In the genomic region with DNA sequence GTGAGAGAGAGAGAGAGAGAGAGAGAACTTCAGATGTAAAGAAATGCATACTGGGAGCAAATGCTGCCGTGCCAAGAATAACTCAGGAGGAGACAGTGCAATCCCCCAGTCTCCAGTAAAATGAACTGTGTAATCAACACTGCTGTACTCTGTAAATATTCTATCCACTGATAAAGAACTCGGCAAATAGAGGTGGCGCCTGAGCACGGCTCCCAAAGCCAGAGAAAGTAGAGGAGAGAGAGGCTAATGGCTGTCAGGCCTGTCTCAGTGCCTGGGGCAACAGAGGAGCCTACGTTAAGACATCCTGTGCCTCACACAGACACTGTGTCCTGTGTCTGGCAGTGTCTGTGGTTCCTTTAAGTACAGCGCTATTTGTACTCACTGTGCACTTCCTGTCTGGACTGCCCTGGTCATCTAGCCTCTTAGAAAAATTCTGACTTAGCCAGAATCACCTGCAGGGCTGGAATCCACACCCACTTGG, we compare ENCODE assay signal across 7 mouse cellular contexts.
A peak's percentile ranks its signal among the peaks of the same experiment; 100 is the strongest.
DNase-seq lines count a peak whose midpoint lies in the region; ATAC-seq and TF ChIP-seq lines count a peak whose summit lies in the region.

No protein-coding gene starts in this region.

- ATAC-seq in hindbrain, postnatal 0 days, result no peak
- ATAC-seq in lung, embryonic 14.5 days (ENCODE audit: insufficient read depth), result peak; percentile 54; the same call in 1 of the 2 replicates
- no peak for ATAC-seq in forebrain, embryonic 16.5 days

- no peak overlapping the region for H3K9ac ChIP-seq in hindbrain, postnatal 0 days (replicated peaks; ENCODE audit: low read length)
- no peak overlapping the region for H3K9ac ChIP-seq in lung, embryonic 14.5 days
- H3K9ac ChIP-seq in forebrain, embryonic 16.5 days (replicated peaks; ENCODE audit: low read depth, low read length), result no peak overlapping the region

- no peaks in the 10 kb centered on the region for H3K4me1 ChIP-seq in hindbrain, postnatal 0 days (ENCODE audit: insufficient read depth, low read length)
- H3K4me1 ChIP-seq in lung, embryonic 14.5 days (ENCODE audit: insufficient read depth), result peaks cover 13% of the 10 kb centered on the region; the same call in 1 of the 2 replicates
- H3K4me1 ChIP-seq in forebrain, embryonic 16.5 days (replicated peaks; ENCODE audit: control insufficient read depth, insufficient read depth, low read length), result no peaks in the 10 kb centered on the region

- no peaks in the 10 kb centered on the region for H3K9me3 ChIP-seq in hindbrain, postnatal 0 days (ENCODE audit: low read length)
- H3K9me3 ChIP-seq in lung, embryonic 14.5 days (ENCODE audit: low read depth, low read length), result no peaks in the 10 kb centered on the region
- H3K9me3 ChIP-seq in forebrain, embryonic 16.5 days (ENCODE audit: control insufficient read depth, low read length), result no peaks in the 10 kb centered on the region

- H3K4me3 ChIP-seq in hindbrain, postnatal 0 days (ENCODE audit: low read length), result no peak overlapping the region
- H3K4me3 ChIP-seq in lung, embryonic 14.5 days (ENCODE audit: low read depth, low read length), result no peak overlapping the region
- H3K4me3 ChIP-seq in forebrain, embryonic 16.5 days (replicated peaks; ENCODE audit: low read length), result no peak overlapping the region

- H3K27ac ChIP-seq in hindbrain, postnatal 0 days, result peak overlapping the region; percentile 37; the same call in 1 of the 2 replicates
- H3K27ac ChIP-seq in lung, embryonic 14.5 days (ENCODE audit: low read depth), result peak overlapping the region; percentile 87
- H3K27ac ChIP-seq in forebrain, embryonic 16.5 days (ENCODE audit: low read length), result no peak overlapping the region; the same call in 1 of the 2 replicates

- no peaks in the 10 kb centered on the region for H3K27me3 ChIP-seq in hindbrain, postnatal 0 days (ENCODE audit: insufficient read depth, low read length)
- H3K27me3 ChIP-seq in lung, embryonic 14.5 days (ENCODE audit: insufficient read depth, low read length), result no peaks in the 10 kb centered on the region
- no peaks in the 10 kb centered on the region for H3K27me3 ChIP-seq in forebrain, embryonic 16.5 days (replicated peaks; ENCODE audit: control insufficient read depth, insufficient read depth, low read length)

- WGBS in hindbrain, postnatal 0 days, result 50% methylated on average over 6 of the region's 6 CpGs
- WGBS in lung, embryonic 14.5 days, result 11% methylated on average over 6 of the region's 6 CpGs
- WGBS in forebrain, embryonic 16.5 days, result 69% methylated on average over 6 of the region's 6 CpGs

- no peak for TF ChIP-seq CTCF in hindbrain, postnatal 0 days (IDR thresholded peaks at IDR 0.05; ENCODE audit: low read depth)
- no peak for TF ChIP-seq CTCF in lung, embryonic 14.5 days (IDR thresholded peaks at IDR 0.05; ENCODE audit: low read depth)

- no peak overlapping the region for H3K4me2 ChIP-seq in hindbrain, postnatal 0 days (ENCODE audit: low read depth, low read length)
- H3K4me2 ChIP-seq in lung, embryonic 14.5 days, result peak overlapping the region; percentile 21
- H3K4me2 ChIP-seq in forebrain, embryonic 16.5 days (ENCODE audit: low read length), result no peak overlapping the region

- DNase-seq in urinary bladder, postnatal 14 days (ENCODE audit: low spot score), result peak; percentile 56
- DNase-seq in urinary bladder, postnatal 10 days (ENCODE audit: low spot score), result no peak
- DNase-seq in hindbrain, postnatal 0 days (ENCODE audit: low spot score), result no peak
- DNase-seq in lung, embryonic 14.5 days, result peak; percentile 50
- DNase-seq in ovary, postnatal 36 days (ENCODE audit: low spot score), result no peak
- DNase-seq in retina, postnatal 1 day, result no peak

- H3K36me3 ChIP-seq in hindbrain, postnatal 0 days (ENCODE audit: insufficient read depth, low read length), result no peaks in the 10 kb centered on the region
- no peaks in the 10 kb centered on the region for H3K36me3 ChIP-seq in lung, embryonic 14.5 days (ENCODE audit: insufficient read depth)
- H3K36me3 ChIP-seq in forebrain, embryonic 16.5 days (ENCODE audit: control insufficient read depth, insufficient read depth), result no peaks in the 10 kb centered on the region

Comparison
In these comparisons a context has a peak if more than half of its experiments do, and no peak if none do; other contexts are left out.
1. DNase-seq: peak in urinary bladder, postnatal 14 days (single experiment) and lung, embryonic 14.5 days (single experiment); none in urinary bladder, postnatal 10 days (single experiment), hindbrain, postnatal 0 days (single experiment), ovary, postnatal 36 days (single experiment) and retina, postnatal 1 day (single experiment).